Mouse (Mus musculus) neural tube, embryonic 11.5 days (tissue): Measurements from ENCODE around the gene Nckap5. TPM values are rescaled to one million over a fixed set of nuclear protein-coding genes. Genes with fewer than 3 reads are reported as not detected.

ENCODE experiments used
- ATAC-seq: fragments of 200-750 bp; cut with Nextera tagmentation; 2 replicates; pipeline ENCODE4 v1.8.0; 2017; ENCODE audit warnings: moderate number of reproducible peaks, mild to moderate bottlenecking, moderate TSS enrichment, moderate library complexity; ENCODE audit not compliant: insufficient read depth, low FRiP score, low TSS enrichment
- DNase-seq: peaks from one replicate; pipeline ENCODE4 v3.0.0-alpha.2; 2015; ENCODE audit warnings: low spot score
- H3K27ac ChIP-seq: fragments of 300-500 bp; sonication (generic); 2 replicates; pipeline ENCODE4 v1.5.1; 2014; ENCODE audit warnings: low read depth, mild to moderate bottlenecking, low read length
- H3K27me3 ChIP-seq: fragments of 300-500 bp; sonication (generic); 2 replicates; pipeline ENCODE4 v1.6.1; 2014; ENCODE audit warnings: mild to moderate bottlenecking, low read length, mixed read lengths; ENCODE audit not compliant: control insufficient read depth, insufficient read depth
- H3K36me3 ChIP-seq: fragments of 300-500 bp; sonication (generic); 2 replicates; pipeline ENCODE4 v1.6.1; 2014; ENCODE audit warnings: mild to moderate bottlenecking, low read length, moderate library complexity, mixed read lengths; ENCODE audit not compliant: control insufficient read depth, insufficient read depth
- H3K4me1 ChIP-seq: fragments of 300-500 bp; sonication (generic); 2 replicates; pipeline ENCODE4 v1.6.1; 2014; ENCODE audit warnings: low read length, mixed read lengths; ENCODE audit not compliant: control insufficient read depth, insufficient read depth
- H3K4me2 ChIP-seq: fragments of 300-500 bp; sonication (generic); 2 replicates; pipeline ENCODE4 v1.6.1; 2014; ENCODE audit warnings: low read depth, mild to moderate bottlenecking, moderate library complexity
- H3K4me3 ChIP-seq: fragments of 300-500 bp; sonication (generic); 2 replicates; pipeline ENCODE4 v1.5.1; 2014; ENCODE audit warnings: low read depth, low read length
- H3K9ac ChIP-seq: fragments of 300-500 bp; sonication (generic); 2 replicates; pipeline ENCODE4 v1.6.1; 2014; ENCODE audit warnings: mild to moderate bottlenecking, low read length
- H3K9me3 ChIP-seq: fragments of 300-500 bp; sonication (generic); 2 replicates; pipeline ENCODE4 v1.6.1; 2016; ENCODE audit warnings: low read length; ENCODE audit not compliant: control insufficient read depth
- WGBS: fragments of 180-500 bp; shearing (Covaris S2); extraction: QIAGEN DNeasy Blood & Tissue Kit; methylation state at CpG from one replicate; pipeline ENCODE4 v1.1.7; 2014; 5-methylcytosine and 5-hydroxymethylcytosine counted together
- polyA plus RNA-seq: library from polyadenylated mRNA; unstranded; fragments of >200 nt; fragmentation: Nextera tagmentation; extraction: Ambion mirVana; gene quantifications from 2 replicates; pipeline ENCODE4 v1.2.1, GENCODE M21; 2014

Nckap5 gene
- polyA plus RNA-seq, 1 experiment from 2014 or later = 20.6 TPM

GRCm38 (mm10) chr1:126738291-126738640 is 92.3 kb downstream of the Nckap5 start:
- Histone ChIP-seq H3K27me3 (no peaks in the 10 kb centered on the region), H3K4me2 (peak overlapping the region; percentile 64), H3K4me1 (peaks cover 9% of the 10 kb centered on the region; the same call in 1 of the 2 replicates), H3K4me3 (peak overlapping the region; percentile 51), H3K36me3 (no peaks in the 10 kb centered on the region), H3K9me3 (no peaks in the 10 kb centered on the region), H3K9ac (peak overlapping the region; percentile 58), H3K27ac (no peak overlapping the region)
- whole genome bisulfite sequencing = 2% methylated on average over 12 of the region's 12 CpGs
- ATAC-seq (no peak; the same call in none of the 2 replicates), DNase-seq (no peak)

GRCm38 (mm10) chr1:126737554-126738290 is 92.9 kb downstream of the Nckap5 start:
- peak overlapping the region; percentile 64 for H3K4me2 ChIP-seq
- H3K4me1 ChIP-seq = peaks cover 9% of the 10 kb centered on the region; the same call in 1 of the 2 replicates
- peak overlapping the region; percentile 58 for H3K9ac ChIP-seq
- peak overlapping the region; percentile 51 for H3K4me3 ChIP-seq
- peak overlapping the region; percentile 50; the same call in 1 of the 2 replicates for H3K27ac ChIP-seq
- ATAC-seq (peak; percentile 71; the same call in 1 of the 2 replicates), DNase-seq (peak; percentile 61)
- no peaks in the 10 kb centered on the region for H3K27me3 ChIP-seq
- H3K9me3 ChIP-seq = no peaks in the 10 kb centered on the region
- WGBS = 5% methylated on average over 18 of the region's 18 CpGs
- H3K36me3 ChIP-seq = no peaks in the 10 kb centered on the region

GRCm38 (mm10) chr1:126731691-126732090 is 98.9 kb downstream of the Nckap5 start:
- DNase-seq (no peak), ATAC-seq (no peak)
- no peak overlapping the region for H3K27ac ChIP-seq
- no peak overlapping the region for H3K9ac ChIP-seq
- no peaks in the 10 kb centered on the region for H3K36me3 ChIP-seq
- no peaks in the 10 kb centered on the region for H3K27me3 ChIP-seq
- no peak overlapping the region for H3K4me3 ChIP-seq
- no peaks in the 10 kb centered on the region for H3K9me3 ChIP-seq
- H3K4me1 ChIP-seq = 0 out of 2 replicates have a peak, but pooled peaks cover 2% of the 10 kb centered on the region
- no peak overlapping the region for H3K4me2 ChIP-seq

GRCm38 (mm10) chr1:126726400-126727055 is 104.1 kb downstream of the Nckap5 start:
- DNase-seq = peak; percentile 28
- H3K4me3 ChIP-seq = no peak overlapping the region
- H3K9ac ChIP-seq = no peak overlapping the region
- H3K27ac ChIP-seq = no peak overlapping the region
- H3K4me1 ChIP-seq = 0 out of 2 replicates have a peak, but pooled peaks cover 3% of the 10 kb centered on the region
- no peak for ATAC-seq
- no peak overlapping the region for H3K4me2 ChIP-seq
- H3K9me3 ChIP-seq = no peaks in the 10 kb centered on the region
- H3K36me3 ChIP-seq = no peaks in the 10 kb centered on the region
- 43% methylated on average over 6 of the region's 6 CpGs for WGBS
- no peaks in the 10 kb centered on the region for H3K27me3 ChIP-seq

- Histone ChIP-seq H3K36me3 (no peaks in the 10 kb centered on the region), H3K4me2 (no peak overlapping the region), H3K9ac (no peak overlapping the region), H3K4me3 (no peak overlapping the region), H3K27me3 (no peaks in the 10 kb centered on the region), H3K27ac (no peak overlapping the region), H3K9me3 (no peaks in the 10 kb centered on the region), H3K4me1 (0 out of 2 replicates have a peak, but pooled peaks cover 3% of the 10 kb centered on the region)
- ATAC-seq = no peak
- no peak for DNase-seq
- 67% methylated on average over 9 of the region's 9 CpGs for WGBS
These were observed 104.8 kb downstream of the Nckap5 start for GRCm38 (mm10) chr1:126725628-126726367.

- no peak overlapping the region for H3K4me2 ChIP-seq
- H3K9me3 ChIP-seq = no peaks in the 10 kb centered on the region
- H3K27me3 ChIP-seq = no peaks in the 10 kb centered on the region
- no peak overlapping the region for H3K27ac ChIP-seq
- no peak for DNase-seq
- H3K4me3 ChIP-seq = no peak overlapping the region
- no peak overlapping the region for H3K9ac ChIP-seq
- ATAC-seq = no peak
- H3K36me3 ChIP-seq = no peaks in the 10 kb centered on the region
- H3K4me1 ChIP-seq = 0 out of 2 replicates have a peak, but pooled peaks cover 3% of the 10 kb centered on the region
- WGBS = 70% methylated on average over 1 of the region's 1 CpGs
These were observed 108.7 kb downstream of the Nckap5 start for GRCm38 (mm10) chr1:126721917-126722316.

GRCm38 (mm10) chr1:126719733-126720348 is 110.8 kb downstream of the Nckap5 start:
- Histone ChIP-seq H3K4me3 (no peak overlapping the region), H3K9me3 (no peaks in the 10 kb centered on the region), H3K4me2 (no peak overlapping the region), H3K36me3 (no peaks in the 10 kb centered on the region), H3K4me1 (no peaks in the 10 kb centered on the region), H3K9ac (no peak overlapping the region), H3K27me3 (no peaks in the 10 kb centered on the region), H3K27ac (no peak overlapping the region)
- ATAC-seq (no peak), DNase-seq (no peak)
- 76% methylated on average over 5 of the region's 5 CpGs for WGBS

- Histone ChIP-seq H3K36me3 (no peaks in the 10 kb centered on the region), H3K9ac (no peak overlapping the region), H3K27ac (no peak overlapping the region), H3K9me3 (no peaks in the 10 kb centered on the region), H3K4me3 (no peak overlapping the region), H3K4me2 (no peak overlapping the region), H3K4me1 (no peaks in the 10 kb centered on the region), H3K27me3 (no peaks in the 10 kb centered on the region)
- WGBS = 94% methylated on average over 16 of the region's 16 CpGs
- DNase-seq = no peak
- no peak for ATAC-seq
These were observed 124.0 kb downstream of the Nckap5 start for GRCm38 (mm10) chr1:126706611-126707010.
